Mouse (Mus musculus) spleen, adult 18-20 months (tissue): ENCODE data around the gene Pakap.

Experiments used
- DNase-seq, 2 experiments: peaks; one replicate each; pipeline ENCODE4 v3.0.0; 2022; ENCODE audit warnings: mixed read lengths in 2 of 2

Gene Pakap

DNA sequence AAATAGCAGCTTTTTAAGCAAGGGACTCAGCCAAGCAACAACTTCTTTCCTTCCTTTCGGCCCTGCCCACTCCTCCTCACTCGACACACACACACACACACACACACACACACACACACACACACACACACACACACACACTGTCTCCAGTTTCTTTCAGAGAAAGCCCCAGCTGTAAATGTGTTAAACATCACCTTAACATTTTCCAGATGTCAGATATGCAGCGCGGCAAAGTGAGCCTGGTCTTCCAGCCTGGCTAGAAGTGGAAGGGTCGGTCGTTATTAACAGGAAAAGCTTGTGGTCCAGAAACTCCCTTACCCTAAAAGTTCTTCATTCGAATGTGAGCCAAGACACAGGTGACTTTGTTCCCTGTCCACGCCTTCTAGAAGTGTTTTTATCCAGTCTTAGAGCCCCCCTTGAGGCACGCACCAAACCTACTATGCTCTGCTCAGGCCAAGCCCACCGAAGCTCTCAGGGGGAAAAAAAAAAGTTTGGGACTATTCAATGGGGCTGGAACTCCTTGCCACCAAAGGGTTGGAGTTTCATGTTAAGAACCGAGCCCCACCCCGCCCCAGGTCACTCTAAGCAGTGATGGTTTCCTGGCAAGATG is 278.5 kb downstream of the Pakap start:
- no peak for DNase-seq

DNA sequence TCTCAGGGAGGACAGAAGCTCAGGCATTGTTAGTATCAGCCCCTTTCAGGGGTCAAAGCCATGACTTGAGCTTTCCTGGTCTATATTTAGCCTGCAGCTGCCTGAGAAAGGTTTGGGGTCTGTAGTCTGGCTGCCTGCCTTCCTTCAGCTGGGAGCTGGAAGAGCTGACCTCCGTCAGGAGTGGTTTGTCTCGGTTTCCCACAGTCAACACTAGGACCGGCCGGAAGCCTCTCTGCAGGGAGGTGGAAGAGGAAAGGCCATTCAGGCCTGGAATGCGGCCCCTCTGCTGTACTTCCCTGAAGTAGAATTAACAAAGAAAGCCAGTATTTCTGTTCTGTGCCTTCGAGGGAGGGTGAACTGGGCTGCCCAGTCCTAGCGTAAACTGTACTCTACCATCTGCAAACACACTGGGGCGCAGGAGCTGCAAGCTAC is 279.0 kb downstream of the Pakap start:
- DNase-seq = no peak

DNA sequence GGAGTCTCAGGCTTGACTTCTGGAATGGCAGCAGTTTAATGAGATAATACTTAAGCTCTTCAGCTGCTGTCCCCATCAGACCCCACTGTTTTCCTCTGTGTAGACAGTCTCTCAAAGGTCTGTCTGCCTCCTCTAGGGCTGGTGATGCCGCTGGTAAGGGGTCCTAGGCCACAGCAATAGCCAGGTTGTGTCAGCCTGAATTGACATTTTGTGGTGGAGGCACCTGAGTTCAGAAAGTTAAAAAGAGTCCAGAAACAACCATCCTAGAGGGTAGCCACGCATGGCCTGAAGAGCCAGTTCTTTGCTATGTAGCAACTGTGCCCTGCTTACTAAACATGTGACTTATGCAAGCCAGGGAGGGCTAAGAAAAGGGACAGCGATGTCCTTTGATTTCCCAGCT is 279.7 kb downstream of the Pakap start:
- DNase-seq = no peak

DNA sequence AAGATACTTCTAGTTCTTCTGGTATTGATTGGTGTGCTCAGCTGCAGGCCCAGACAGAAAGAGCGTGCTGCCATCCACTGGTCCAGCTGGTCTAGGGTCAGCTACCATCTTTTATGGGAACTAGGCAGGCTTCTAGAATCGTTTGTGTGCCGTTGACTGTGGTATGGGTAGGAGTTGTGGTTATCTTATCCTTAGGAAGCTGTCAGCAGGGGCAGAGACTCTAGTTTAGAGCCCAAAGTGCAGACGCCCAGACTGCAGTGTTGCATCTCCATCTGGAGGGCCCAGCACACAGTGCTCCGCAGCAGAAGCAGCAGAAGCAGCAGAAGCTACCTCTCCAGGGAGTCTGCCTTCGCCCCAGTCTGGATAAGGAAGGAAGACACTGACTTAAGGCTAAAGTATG is 281.5 kb downstream of the Pakap start:
- DNase-seq = no peak

DNA sequence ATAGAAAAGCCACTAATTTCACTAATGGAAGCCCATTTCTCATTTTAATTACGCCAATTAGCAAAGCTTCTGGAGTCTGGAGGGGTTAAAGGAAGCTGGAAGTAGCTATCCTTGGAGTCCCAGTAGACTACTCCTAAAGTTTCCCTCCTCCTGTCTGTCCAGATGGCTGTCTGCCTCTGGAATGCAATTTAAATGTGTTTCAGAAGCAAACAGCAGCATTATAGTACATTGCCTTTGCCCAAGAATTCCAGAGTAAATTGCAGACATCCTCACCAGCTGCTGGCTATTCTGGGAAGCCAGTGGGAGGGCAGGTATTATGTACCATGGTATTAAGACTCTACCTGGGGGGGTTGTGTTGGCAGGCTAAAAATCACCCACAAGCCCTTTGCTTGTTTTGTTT is 283.8 kb downstream of the Pakap start:
- DNase-seq = no peak

DNA sequence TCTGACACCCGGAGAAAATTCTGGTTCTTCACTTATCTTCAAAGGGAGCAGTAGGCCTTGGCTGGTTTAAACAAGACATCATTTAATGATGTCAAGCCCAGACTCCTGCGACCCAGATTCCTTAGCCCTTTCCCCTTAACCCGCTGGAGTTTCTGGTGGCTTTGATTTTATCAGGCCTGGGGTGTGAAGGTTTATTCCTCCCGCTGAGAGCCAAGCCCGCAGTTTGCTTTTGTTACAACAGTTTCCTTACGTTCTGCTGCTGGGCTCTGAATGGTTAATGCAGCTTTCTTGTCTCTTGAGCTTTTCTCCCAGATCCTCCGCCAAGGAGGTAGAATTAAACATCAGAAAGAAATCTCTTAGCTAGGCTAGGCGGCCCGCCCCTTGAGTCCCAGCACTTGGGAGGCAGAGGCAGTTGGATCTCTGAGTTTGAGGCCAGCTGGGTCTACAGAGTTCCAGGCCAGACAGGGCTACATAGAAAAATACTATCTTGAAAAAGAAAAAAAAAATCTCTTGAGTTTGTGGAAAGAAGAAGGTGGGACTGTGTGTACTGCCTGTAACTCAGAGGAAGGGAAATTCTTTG is 284.6 kb downstream of the Pakap start:
- DNase-seq = no peak

DNA sequence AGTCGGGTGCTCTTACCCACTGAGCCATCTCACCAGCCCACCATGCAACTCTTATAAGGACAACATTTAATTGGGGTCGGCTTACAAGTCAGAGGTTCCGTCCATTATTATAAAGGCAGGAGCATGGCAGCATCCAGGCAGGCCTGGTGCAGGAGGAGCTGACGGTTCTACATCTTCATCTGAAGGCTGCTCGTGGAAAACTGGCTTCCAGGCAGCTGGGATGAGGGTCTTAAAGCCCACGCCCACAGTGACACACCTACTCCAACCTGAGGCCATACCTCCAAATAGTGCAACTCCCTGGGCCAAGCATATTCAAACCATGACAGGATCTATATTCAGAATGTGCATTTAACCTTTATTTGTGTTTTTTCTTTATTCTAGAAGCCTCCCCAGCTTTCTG is 286.2 kb downstream of the Pakap start:
- DNase-seq = no peak

DNA sequence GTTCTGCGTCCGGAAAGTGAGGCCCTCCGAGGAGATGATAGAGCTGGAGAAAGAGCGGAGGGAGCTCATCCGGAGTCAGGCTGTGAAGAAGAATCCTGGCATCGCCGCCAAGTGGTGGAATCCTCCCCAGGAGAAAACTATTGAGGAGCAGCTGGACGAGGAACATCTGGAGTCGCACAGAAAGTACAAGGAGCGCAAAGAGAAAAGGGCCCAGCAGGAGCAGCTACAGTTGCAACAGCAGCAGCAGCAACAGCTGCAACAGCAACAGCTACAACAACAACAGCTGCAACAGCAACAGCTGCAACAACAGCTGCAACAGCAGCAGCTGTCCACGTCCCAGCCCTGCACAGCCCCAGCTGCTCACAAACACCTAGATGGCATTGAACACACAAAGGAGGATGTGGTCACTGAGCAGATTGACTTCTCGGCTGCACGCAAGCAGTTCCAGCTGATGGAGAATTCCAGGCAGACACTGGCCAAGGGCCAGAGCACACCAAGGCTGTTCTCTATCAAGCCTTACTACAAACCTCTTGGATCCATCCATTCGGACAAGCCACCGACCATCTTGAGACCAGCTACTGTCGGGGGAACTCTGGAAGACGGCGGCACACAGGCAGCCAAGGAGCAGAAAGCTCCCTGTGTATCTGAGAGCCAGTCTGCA is 287.4 kb downstream of the Pakap start:
- no peak for DNase-seq

DNA sequence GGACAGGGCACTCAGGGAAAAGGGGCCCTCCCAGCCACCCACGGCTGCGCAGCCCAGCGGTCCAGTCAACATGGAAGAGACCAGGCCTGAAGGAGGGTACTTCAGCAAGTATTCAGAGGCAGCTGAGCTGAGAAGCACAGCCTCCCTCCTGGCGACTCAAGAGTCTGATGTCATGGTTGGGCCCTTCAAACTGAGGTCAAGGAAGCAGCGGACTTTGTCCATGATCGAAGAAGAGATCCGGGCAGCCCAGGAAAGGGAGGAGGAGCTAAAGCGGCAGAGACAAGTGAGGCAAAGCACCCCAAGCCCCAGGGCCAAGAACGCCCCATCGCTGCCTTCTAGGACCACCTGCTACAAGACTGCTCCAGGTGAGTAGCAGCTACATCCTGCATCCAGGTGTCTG is 288.7 kb downstream of the Pakap start:
- no peak for DNase-seq

DNA sequence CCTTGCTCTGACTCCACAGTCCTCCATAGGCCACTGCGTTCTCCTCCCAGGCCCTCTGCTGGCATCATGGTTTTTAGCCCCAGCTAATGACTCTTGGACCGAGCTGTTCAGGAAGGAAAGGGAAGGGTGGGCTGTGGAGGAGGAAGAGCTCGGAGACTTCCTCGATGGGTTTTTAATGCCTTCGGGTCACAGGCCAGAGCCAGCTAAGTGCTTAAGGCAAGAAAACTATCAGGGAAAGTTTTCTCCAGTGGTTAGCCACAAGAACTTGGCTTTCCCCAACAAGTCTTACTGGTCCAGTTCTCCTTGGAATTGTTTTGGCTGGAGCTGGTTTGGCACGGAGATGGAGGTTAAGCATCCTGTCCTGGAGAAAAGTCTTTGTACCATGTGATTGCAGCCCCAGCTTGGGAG is 292.2 kb downstream of the Pakap start:
- DNase-seq = no peak

DNA sequence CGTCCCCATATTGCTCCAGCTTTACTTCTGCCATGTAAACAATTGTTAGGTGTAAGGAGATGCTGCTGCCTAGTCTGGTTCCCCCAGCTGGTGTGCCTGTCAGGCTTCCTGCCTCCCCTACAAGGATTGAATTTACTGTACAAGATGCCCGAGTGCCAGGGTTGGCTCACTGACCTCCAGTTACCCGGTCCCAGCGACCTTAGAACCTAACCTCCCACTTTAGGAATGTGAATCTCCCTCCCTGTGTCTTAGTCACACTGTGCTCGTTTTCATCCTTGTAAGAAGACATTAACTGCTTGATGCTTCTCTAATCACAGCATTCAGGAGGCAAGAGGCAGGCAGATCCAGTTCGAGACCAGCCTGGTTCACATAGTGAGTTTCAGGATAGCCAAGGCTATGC is 293.2 kb downstream of the Pakap start:
- DNase-seq = no peak

DNA sequence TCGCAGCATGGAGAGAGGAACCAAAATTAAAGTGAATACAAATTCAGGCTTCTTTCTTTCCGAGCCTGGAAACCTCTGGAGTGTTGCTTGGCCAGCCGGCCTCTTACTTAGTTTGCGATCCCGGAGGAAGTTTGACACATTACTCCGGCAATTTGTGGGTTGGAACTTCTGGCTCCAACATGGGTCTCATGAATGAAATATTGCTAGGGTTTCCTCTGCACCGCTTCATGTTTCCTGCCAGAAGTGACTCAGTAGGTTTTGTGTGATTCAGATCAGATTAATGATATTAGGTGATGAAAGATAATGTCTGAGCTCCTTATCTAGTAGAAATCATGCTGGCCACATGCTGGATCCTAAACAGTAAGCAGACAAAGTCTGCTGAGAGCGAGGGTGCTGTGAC is 293.9 kb downstream of the Pakap start:
- DNase-seq = no peak

DNA sequence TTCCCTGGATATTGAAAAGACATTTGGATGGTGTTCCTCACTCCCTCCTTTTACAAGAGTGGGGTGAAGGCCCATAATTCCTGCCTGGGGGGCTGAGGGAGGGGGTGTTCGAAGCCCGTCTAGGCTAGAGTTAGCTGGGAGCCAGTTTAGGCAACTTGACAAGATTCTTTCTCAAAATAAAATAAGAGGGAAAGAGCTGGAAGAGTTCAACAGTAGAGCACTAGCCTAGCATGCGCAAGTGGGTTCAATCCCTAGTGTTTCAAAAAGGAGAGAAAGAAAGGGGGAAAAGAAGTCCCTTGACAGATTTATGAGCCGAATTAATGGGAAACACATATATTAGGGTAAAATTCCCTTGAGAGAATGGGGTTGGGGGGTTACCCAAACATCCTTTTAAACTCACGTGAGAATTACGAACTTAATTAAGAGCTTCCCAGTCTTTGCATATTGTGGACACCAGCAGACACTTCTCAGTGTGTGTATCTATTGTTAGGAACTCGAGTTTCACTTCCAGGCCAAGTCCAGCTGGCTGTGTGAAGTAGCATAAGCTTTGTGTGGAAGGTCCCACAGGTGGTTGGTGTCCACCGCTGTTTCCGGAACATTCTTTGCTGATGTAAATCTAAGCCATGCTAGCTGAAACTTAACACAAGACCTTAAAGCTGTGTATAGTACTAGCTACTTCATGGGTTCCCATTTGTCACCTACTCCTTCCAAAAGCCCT is 294.4 kb downstream of the Pakap start:
- peak in 1 of 2 experiments; percentile 32 for DNase-seq

DNA sequence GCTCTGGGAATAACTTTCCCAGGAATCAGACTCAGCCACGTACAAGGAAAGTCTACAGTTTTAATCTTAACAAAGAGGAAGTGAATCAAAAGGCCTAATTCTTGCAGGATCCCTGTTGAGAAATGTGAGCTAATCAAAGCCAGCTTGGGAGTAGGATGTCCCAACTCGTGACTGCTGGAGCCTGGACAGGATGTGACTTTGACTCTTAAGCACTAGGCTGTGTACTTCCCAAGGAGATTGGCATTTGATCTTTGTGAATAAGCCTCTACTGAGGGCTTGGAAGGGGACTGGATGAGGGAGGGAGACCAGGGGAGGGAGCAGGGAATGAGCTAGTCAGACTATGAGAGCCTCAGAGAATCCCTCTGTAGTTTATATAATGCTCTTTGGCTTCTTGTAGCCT is 298.1 kb downstream of the Pakap start:
- DNase-seq = no peak

DNA sequence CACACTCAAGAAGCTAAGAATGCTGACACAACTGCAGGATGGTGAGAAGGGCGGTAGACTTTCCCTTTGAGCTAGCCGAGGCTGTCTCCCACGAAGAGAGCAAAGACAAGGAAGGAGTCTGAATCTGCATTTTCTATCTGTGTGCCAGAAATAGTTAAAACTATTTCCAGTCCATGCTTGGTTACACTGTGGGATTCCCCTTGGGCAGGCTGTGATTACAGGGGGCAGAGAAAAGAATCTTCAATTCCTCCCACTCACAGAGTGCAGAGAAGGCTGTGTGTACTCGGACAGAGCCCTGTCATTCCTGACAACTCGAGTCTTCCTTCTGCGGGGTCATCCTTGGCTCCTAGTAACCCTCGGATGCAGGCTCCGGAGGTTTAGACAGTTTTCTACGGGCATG is 299.0 kb downstream of the Pakap start:
- no peak for DNase-seq

DNA sequence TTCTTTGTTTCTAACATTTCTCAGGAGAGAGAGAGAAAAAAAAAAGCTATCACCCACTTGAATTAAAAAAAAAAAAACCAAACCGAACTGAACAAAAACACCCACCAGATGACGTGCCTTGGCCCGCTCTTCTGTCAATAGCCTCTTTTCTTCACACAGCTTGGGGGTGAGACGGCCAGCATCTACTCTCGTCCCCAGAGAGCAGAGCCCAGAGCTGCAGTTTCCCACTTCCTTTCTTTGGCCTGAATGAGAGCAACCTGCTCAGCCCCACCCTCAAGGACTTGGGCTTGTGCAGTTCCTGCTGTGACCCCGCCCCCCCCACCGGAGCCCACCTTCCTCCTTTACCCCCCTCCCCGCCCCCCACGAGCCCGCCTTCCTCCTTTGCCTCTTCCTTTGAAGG is 299.5 kb downstream of the Pakap start:
- peak; percentile 41 to 50 for DNase-seq

DNA sequence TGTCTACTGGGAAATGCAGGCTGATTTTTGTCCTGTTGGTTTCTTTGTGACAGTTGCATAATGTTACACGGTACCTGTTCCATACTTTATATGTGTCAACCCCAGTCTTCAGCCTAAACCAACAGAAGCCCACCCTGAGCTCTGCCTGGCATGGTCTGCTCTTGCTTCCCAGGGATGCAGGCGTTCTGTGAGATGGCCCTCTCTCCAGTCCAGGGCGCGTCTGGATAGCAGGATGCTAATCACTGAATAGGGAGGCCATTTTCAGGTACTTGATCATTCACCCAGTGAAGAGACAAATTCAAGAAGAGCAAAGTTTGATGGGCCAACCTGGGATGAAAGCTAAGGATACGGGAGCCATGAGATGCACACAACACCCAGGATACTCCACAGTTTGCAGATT is 311.2 kb downstream of the Pakap start:
- no peak for DNase-seq

DNA sequence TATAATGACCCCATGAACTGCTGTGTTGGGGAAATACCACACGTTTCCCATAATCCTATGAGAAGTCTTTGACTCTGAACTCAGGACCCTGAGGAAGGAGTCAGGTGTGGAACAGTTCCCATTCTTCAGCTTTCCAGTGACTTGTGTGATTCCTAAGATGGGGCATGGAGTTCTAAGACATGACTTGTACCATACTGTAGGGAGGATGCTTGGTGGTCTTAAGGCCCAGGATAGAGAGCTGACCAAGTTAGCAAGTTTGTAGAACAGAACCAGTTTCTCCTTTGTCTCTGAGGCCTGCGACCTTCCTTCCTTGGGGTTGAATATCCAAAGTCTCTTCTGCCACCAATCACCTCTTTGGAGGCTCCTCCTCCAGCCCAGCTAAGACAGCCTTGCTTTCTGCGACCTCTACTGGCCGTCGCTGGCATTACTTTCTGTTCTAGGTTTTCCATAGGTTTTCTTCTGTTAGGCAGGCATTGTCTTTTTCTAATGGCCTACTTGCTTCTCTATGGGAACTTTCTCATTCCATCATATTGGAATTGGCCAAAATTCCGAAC is 311.9 kb downstream of the Pakap start:
- DNase-seq = peak; percentile 62 to 83

DNA sequence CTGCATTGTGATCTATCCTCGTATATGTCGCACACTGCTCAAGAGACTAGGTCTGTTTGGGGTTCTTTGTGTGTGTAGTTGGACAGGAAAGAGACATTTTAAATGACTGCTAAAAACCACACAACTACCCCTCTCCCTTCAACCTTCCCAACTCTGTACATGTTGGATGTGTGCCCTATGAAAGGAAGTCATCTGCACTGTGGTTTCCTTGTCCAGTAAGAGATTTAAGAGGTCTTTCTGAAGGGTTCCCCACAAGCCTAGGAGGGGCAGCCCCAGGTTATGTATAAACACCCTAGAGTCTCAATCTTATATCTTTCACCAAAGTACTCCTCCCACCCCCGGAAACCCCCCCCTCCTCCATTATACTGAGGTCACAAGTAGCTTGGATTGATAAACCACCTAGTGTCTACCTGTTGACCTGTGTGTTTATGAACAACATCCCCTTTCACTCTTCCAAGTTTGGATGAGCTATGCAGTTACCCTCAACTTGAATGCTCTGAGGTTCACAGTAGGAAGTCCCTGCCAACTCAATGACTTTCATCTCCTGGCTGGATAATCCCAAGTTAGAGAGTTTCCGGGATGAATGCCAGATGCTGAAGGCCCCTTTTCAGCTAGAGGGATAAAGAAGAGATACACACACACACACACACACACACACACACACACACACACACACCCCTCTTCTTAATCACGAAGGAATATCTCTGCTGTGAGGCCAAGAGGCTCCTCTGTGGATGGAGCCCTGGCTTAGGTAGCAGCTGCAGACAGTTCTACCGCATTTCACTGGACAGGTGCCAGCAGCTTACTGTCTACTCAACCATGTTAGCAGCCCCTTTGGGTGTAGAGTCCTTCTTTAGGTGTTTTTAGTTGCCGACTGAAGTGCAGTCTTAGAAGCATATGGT is 315.8 kb downstream of the Pakap start:
- DNase-seq = no peak

DNA sequence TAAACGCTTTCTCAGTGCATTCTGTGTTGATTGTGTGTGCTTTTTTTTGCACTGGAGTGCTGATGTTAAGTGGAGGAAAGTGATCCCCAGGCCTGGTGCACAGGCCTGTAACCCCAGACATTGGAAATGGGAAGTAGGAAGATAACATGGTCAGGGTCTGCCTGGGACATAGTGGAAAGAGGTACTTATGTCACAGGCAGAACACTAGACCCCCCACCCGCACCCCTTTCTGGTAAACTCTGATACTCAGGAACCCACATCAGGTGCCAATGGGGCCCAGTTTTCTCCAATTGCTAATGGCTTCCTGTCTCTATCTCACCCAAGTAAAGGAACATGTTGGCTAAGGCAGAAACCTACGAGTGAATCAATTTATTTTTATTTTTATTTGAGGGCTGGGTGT is 316.5 kb downstream of the Pakap start:
- DNase-seq = no peak

DNA sequence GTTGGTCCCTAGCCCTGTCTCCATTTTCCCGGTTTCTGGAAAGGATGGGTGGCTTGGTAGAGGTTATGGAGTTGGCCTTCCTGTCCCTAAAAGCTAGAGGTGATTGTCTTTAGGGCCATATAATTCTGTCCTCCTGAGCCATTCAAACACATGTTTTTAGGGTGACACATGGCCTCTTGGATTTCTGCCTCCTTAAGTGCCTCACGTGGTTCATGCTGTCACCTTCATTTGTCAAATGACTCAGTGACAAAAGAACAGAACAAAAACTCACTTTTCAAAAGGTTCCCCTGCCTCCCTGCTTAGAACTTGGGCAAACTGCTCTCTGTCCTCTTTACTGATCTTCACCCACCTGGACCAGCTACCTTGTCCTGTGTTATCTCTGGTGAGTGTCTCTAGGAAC is 317.2 kb downstream of the Pakap start:
- DNase-seq = no peak

DNA sequence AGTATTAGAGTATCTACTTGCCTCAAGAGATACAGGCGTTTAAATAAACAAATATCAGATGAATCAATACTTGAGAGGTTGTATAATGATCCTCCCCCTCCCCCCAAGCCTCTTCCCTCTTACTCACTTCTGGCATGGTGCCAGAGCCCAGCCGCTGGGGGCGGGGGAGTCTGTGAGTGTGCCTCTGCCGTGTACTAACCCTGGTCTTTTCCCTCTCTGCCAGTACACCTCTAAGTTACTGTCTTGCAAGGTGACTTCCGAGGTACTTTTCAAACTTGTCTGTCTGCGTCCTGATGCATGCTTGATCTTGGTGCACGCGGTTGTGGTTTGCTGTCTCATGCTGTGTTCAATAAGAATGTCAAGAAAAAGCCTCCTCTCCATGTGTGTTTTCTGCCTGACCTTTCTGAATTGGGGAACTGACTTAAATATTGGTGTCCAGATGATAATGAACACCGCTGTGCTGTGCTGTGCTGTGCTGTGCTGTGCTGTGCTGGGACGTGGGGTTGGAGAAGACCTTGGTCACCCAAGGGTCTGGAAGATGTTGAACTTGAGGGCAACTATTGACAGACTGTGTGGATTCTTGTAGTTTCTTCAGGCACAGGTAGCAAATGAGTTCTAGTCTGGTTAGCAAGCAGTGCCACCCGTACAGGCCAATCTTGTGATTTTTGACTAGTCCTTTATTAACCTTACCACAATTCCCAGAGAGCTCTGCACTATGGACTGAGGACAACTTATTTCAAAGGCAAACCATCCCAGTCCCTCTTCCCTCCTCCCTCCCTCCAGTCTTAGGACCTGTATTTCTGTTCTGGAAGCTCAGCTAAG is 318.3 kb downstream of the Pakap start:
- DNase-seq = no peak
